Mouse (Mus musculus) G1E (cell line): ENCODE results near the gene Slc5a12.

Source experiments
- CTCF ChIP-seq: IDR thresholded peaks from 2 replicates; pipeline ENCODE4 v1.5.1; 2012; ENCODE audit warnings: low read depth, low read length, inconsistent platforms, mixed read lengths
- GATA1 ChIP-seq: IDR thresholded peaks from 2 replicates; pipeline ENCODE4 v1.6.1; 2012; ENCODE audit warnings: borderline replicate concordance, low read length, inconsistent platforms, mixed read lengths
- GATA2 ChIP-seq: IDR thresholded peaks from 2 replicates; pipeline ENCODE4 v1.6.1; 2012; ENCODE audit warnings: low read depth, low read length, inconsistent platforms, borderline replicate concordance
- POLR2AphosphoS5 ChIP-seq: IDR thresholded peaks from 2 replicates; pipeline ENCODE4 v1.6.1; 2012; ENCODE audit warnings: low read depth, low read length, inconsistent platforms; ENCODE audit not compliant: insufficient replicate concordance
- TAL1 ChIP-seq: conservative IDR thresholded peaks from 2 replicates; pipeline ENCODE4 v1.6.1; 2012; ENCODE audit warnings: low read depth, low read length, inconsistent platforms, mixed read lengths

- TF ChIP-seq CTCF (no peak), TAL1 (no peak), POLR2AphosphoS5 (no peak), GATA1 (no peak), GATA2 (no peak)
Measured at GRCm38 (mm10) chr2:110644358-110644757, 47.3 kb downstream of the Slc5a12 start.
